Comparison of ENCODE assay signal across 8 mouse cellular contexts in genomic region chr8:102785592-102786416, GRCm38 (mm10). TPM values are rescaled to one million over a fixed set of nuclear protein-coding genes. Genes with fewer than 3 reads are reported as not detected.
DNase-seq lines count a peak whose midpoint lies in the region; ATAC-seq and TF ChIP-seq lines count a peak whose summit lies in the region.

Gene Cdh11, minus strand, starts transcription at chr8:102785642.

- H3K4me2 ChIP-seq in limb, embryonic 14.5 days (replicated peaks; ENCODE audit: low read depth, low read length, severe bottlenecking) = peak within 1 kb of the TSS; percentile 81
- H3K4me2 ChIP-seq in stomach, embryonic 15.5 days = peak within 1 kb of the TSS; percentile 63

- no peaks in the 10 kb centered on the region for H3K36me3 ChIP-seq in limb, embryonic 14.5 days (ENCODE audit: control insufficient read depth, insufficient read depth, low read length)
- H3K36me3 ChIP-seq in stomach, embryonic 15.5 days = no peaks in the 10 kb centered on the region

- peak within 1 kb of the TSS; percentile 99 for H3K9ac ChIP-seq in limb, embryonic 14.5 days (ENCODE audit: low read depth, low read length, severe bottlenecking)
- peak within 1 kb of the TSS; percentile 51 for H3K9ac ChIP-seq in stomach, embryonic 15.5 days

- H3K27me3 ChIP-seq in limb, embryonic 14.5 days (ENCODE audit: control insufficient read depth, insufficient read depth, low read length) = no peaks in the 10 kb centered on the region
- 0 out of 2 replicates have a peak, but pooled peaks cover 6% of the 10 kb centered on the region for H3K27me3 ChIP-seq in stomach, embryonic 15.5 days (replicated peaks)

- H3K4me3 ChIP-seq in limb, embryonic 14.5 days (replicated peaks; ENCODE audit: low read length) = peak within 1 kb of the TSS; percentile 85
- peak within 1 kb of the TSS; percentile 67 for H3K4me3 ChIP-seq in stomach, embryonic 15.5 days (replicated peaks)

- no peak for DNase-seq in layer of hippocampus, adult 18-20 months (ENCODE audit: low spot score in 2 of 2)
- no peak for DNase-seq in layer of hippocampus, adult 9-10 months (ENCODE audit: low spot score)
- DNase-seq in embryo, embryonic 10 days (ENCODE audit: low spot score) = peak; percentile 43
- no peak for DNase-seq in heart, postnatal 36 days
- DNase-seq in limb, embryonic 14.5 days (ENCODE audit: low spot score) = peak; percentile 22
- DNase-seq in cerebellum, postnatal 14 days = no peak
- no peak for DNase-seq in frontal cortex, postnatal 36 days (ENCODE audit: low spot score in 2 of 2)

- intact Hi-C loops in heart, postnatal 36 days (cut with DNase I) = loop anchor here (5.0 to 10.0 kb wide), 2 partner anchors 449 to 656 kb away; no protein-coding TSS in a partner anchor

- H3K9me3 ChIP-seq in limb, embryonic 14.5 days (ENCODE audit: control insufficient read depth, low read length) = no peaks in the 10 kb centered on the region
- no peaks in the 10 kb centered on the region for H3K9me3 ChIP-seq in stomach, embryonic 15.5 days

- no peak for TF ChIP-seq POLR2A in limb, embryonic 14.5 days (IDR thresholded peaks at IDR 0.05; ENCODE audit: borderline replicate concordance, extremely low read depth, insufficient read depth, insufficient read length)

- no peak for ATAC-seq in limb, embryonic 14.5 days (ENCODE audit: low FRiP score, low read depth)
- ATAC-seq in stomach, embryonic 15.5 days (ENCODE audit: insufficient read depth, low FRiP score, low read depth) = no peak

- WGBS in limb, embryonic 14.5 days = 4% methylated on average over 23 of the region's 23 CpGs
- 6% methylated on average over 23 of the region's 23 CpGs for WGBS in stomach, embryonic 15.5 days

- 0 out of 2 replicates have a peak, but pooled peaks cover 3% of the 10 kb centered on the region for H3K4me1 ChIP-seq in limb, embryonic 14.5 days (ENCODE audit: control insufficient read depth, insufficient read depth, low read length)
- H3K4me1 ChIP-seq in stomach, embryonic 15.5 days = no peaks in the 10 kb centered on the region

- H3K27ac ChIP-seq in limb, embryonic 14.5 days (replicated peaks; ENCODE audit: low read depth, low read length) = peak within 1 kb of the TSS; percentile 99
- peak within 1 kb of the TSS; percentile 94 for H3K27ac ChIP-seq in stomach, embryonic 15.5 days

RNA-seq across cellular contexts. Expression of gene Cdh11, which starts in this region (rescaled TPM):
- total RNA-seq in layer of hippocampus, adult 18-20 months (2021) = 10 to 100 TPM; 69.4 to 69.8 TPM
- 10 to 100 TPM; 11.6 to 14.3 TPM for total RNA-seq in heart, postnatal 36 days (2021)
- 178 and 213 TPM in 2 replicates for polyA plus RNA-seq in limb, embryonic 14.5 days (2012; rRNA removed)
- polyA plus RNA-seq in limb, embryonic 14.5 days (2014; fragmentation: Nextera tagmentation; extraction: Ambion mirVana) = 245 and 282 TPM in 2 replicates
- 86.0 and 88.1 TPM in 2 replicates for polyA plus RNA-seq in stomach, embryonic 15.5 days (2015; fragmentation: Nextera tagmentation; extraction: Ambion mirVana)

Comparison
In these comparisons a context has a peak if more than half of its experiments do, and no peak if none do; other contexts are left out.
1. RNA of gene Cdh11 (total RNA-seq): 69.4 to 69.8 TPM in layer of hippocampus, adult 18-20 months; 11.6 to 14.3 TPM in heart, postnatal 36 days; every median in the first group is over 4 times any median in the second.
2. DNase-seq: peak in embryo, embryonic 10 days (single experiment) and limb, embryonic 14.5 days (single experiment); none in layer of hippocampus, adult 18-20 months (0 of 2), layer of hippocampus, adult 9-10 months (single experiment), heart, postnatal 36 days (0 of 2), cerebellum, postnatal 14 days (0 of 2) and frontal cortex, postnatal 36 days (0 of 2).